In the genomic region with DNA sequence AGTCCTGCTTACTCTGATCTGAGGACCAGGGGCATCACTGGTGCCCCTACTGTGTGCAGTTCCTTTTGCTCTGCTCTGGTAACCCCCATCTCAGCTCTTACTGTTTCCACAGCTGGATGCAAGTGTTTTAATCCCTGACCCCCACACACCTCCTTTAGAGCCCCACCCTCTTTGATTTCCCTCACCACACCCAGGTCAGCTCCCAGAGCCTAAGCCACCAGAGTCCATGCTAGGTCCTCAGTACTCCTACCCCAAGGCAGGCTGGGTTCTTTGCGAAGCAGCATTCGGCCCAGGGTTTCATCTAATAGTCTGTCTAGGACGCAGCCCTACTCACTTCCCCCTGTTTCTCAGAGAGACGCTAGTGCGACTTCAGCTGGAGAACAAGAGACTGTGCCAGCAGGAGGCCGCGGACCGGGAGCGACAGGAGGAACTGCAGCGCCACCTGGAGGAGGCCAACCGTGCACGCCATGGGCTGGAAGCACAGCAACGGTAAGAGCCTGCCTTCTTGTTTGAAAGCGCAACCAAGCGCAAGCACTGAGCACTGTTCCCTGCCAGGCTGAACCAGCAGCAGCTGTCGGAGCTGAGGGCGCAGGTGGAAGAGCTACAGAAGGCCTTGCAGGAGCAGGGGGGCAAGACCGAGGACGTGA, we compare ENCODE assay signal across 8 mouse cellular contexts. TPM values are rescaled to one million over a fixed set of nuclear protein-coding genes. Genes with fewer than 3 reads are reported as not detected.
DNase-seq lines count a peak whose midpoint lies in the region; ATAC-seq lines count a peak whose summit lies in the region.

No protein-coding gene starts in this region.

- no peaks in the 10 kb centered on the region for H3K9me3 ChIP-seq in heart, embryonic 14.5 days (ENCODE audit: control insufficient read depth, low read length)
- no peaks in the 10 kb centered on the region for H3K9me3 ChIP-seq in liver, embryonic 16.5 days (replicated peaks; ENCODE audit: control insufficient read depth, low read length)
- no peaks in the 10 kb centered on the region for H3K9me3 ChIP-seq in neural tube, embryonic 13.5 days

- H3K4me3 ChIP-seq in brown adipose tissue, adult 24 weeks (ENCODE audit: insufficient read depth, low read depth, low read length) = 0 out of 2 replicates have a peak overlapping the region, but pooled peaks have one; percentile 22
- no peak overlapping the region for H3K4me3 ChIP-seq in heart, embryonic 14.5 days (ENCODE audit: control insufficient read depth in 1 of 2, insufficient read depth in 1 of 2, low read depth in 1 of 2, low read length in 2 of 2)
- H3K4me3 ChIP-seq in liver, embryonic 16.5 days (ENCODE audit: low read depth, low read length) = no peak overlapping the region
- H3K4me3 ChIP-seq in neural tube, embryonic 13.5 days = no peak overlapping the region

- peak overlapping the region; percentile 34; the same call in 1 of the 2 replicates for H3K9ac ChIP-seq in heart, embryonic 14.5 days (ENCODE audit: low read length)
- no peak overlapping the region for H3K9ac ChIP-seq in liver, embryonic 16.5 days (ENCODE audit: low read depth, low read length)
- H3K9ac ChIP-seq in neural tube, embryonic 13.5 days = peak overlapping the region; percentile 58; the same call in 1 of the 2 replicates

- H3K4me2 ChIP-seq in heart, embryonic 14.5 days (ENCODE audit: low read length) = peak overlapping the region; percentile 39
- H3K4me2 ChIP-seq in liver, embryonic 16.5 days (ENCODE audit: low read depth, low read length) = peak overlapping the region; percentile 14; the same call in 1 of the 2 replicates
- H3K4me2 ChIP-seq in neural tube, embryonic 13.5 days = peak overlapping the region; percentile 34

- peaks cover 28% of the 10 kb centered on the region for H3K27me3 ChIP-seq in heart, embryonic 14.5 days (ENCODE audit: control insufficient read depth, insufficient read depth, low read length)
- H3K27me3 ChIP-seq in liver, embryonic 16.5 days (ENCODE audit: control insufficient read depth, insufficient read depth, low read depth, low read length) = no peaks in the 10 kb centered on the region
- peaks cover 33% of the 10 kb centered on the region for H3K27me3 ChIP-seq in neural tube, embryonic 13.5 days

- H3K36me3 ChIP-seq in heart, embryonic 14.5 days (ENCODE audit: control insufficient read depth, insufficient read depth, low read length) = no peaks in the 10 kb centered on the region
- H3K36me3 ChIP-seq in liver, embryonic 16.5 days (ENCODE audit: control insufficient read depth, insufficient read depth) = no peaks in the 10 kb centered on the region
- H3K36me3 ChIP-seq in neural tube, embryonic 13.5 days = peaks cover 18% of the 10 kb centered on the region

- DNase-seq in CD8-positive naive resting alpha-beta T cell, adult 2 months (ENCODE audit: low read depth in 2 of 2, low spot score in 2 of 2) = peak; percentile 89 to 94
- DNase-seq in kidney, postnatal 14 days = peak; percentile 89
- peak; percentile 84 for DNase-seq in testis, postnatal 14 days (ENCODE audit: low spot score)

- WGBS in heart, embryonic 14.5 days = 5% methylated on average over 19 of the region's 19 CpGs
- 8% methylated on average over 19 of the region's 19 CpGs for WGBS in liver, embryonic 16.5 days (ENCODE audit: insufficient replicate concordance)
- WGBS in neural tube, embryonic 13.5 days = 5% methylated on average over 19 of the region's 19 CpGs

- H3K4me1 ChIP-seq in brown adipose tissue, adult 24 weeks (ENCODE audit: control insufficient read depth, insufficient read depth, insufficient read length, low read length) = no peaks in the 10 kb centered on the region
- peaks cover 2% of the 10 kb centered on the region in 2 experiments; a peak in 1 of 4 replicates for H3K4me1 ChIP-seq in heart, embryonic 14.5 days (ENCODE audit: control insufficient read depth in 2 of 2, insufficient read depth in 2 of 2, low read length in 2 of 2)
- peaks cover 9% of the 10 kb centered on the region for H3K4me1 ChIP-seq in liver, embryonic 16.5 days (ENCODE audit: control insufficient read depth, low read depth, low read length)
- H3K4me1 ChIP-seq in neural tube, embryonic 13.5 days (replicated peaks) = peaks cover 15% of the 10 kb centered on the region

- peak; percentile 95 for ATAC-seq in erythroid progenitor cell, adult 5-6 weeks (replicated peaks; ENCODE audit: low FRiP score, poor library complexity, severe bottlenecking)
- ATAC-seq in heart, embryonic 14.5 days (ENCODE audit: insufficient number of reproducible peaks, insufficient read depth, low FRiP score, low read depth) = peak; percentile 67
- ATAC-seq in liver, embryonic 16.5 days (ENCODE audit: low read depth) = peak; percentile 74
- peak; percentile 73 for ATAC-seq in neural tube, embryonic 13.5 days (ENCODE audit: low read depth)

- no peak overlapping the region for H3K27ac ChIP-seq in brown adipose tissue, adult 24 weeks (replicated peaks; ENCODE audit: low read depth, low read length)
- no peak overlapping the region for H3K27ac ChIP-seq in heart, embryonic 14.5 days (replicated peaks in 1 of 2; ENCODE audit: control insufficient read depth in 1 of 2, insufficient read depth in 1 of 2, low read depth in 2 of 2, low read length in 2 of 2)
- no peak overlapping the region for H3K27ac ChIP-seq in liver, embryonic 16.5 days (ENCODE audit: low read length)
- no peak overlapping the region for H3K27ac ChIP-seq in neural tube, embryonic 13.5 days (replicated peaks)

RNA-seq across cellular contexts. Expression of a gene that starts 7.4 kb away (rescaled TPM):
- 1.1 and 1.6 TPM in 2 replicates for polyA plus RNA-seq in brown adipose tissue, adult 24 weeks (2012; ENCODE audit: insufficient read depth, insufficient read length, missing spikeins)
- total RNA-seq in erythroid progenitor cell, adult 5-6 weeks (2015; ENCODE audit: low replicate concordance) = 0.42 and 0.72 TPM in 2 replicates
- total RNA-seq in erythroid progenitor cell, adult 5-6 weeks (2017; ENCODE audit: low replicate concordance) = 2.6 and 4.6 TPM in 2 replicates
- polyA plus RNA-seq in heart, embryonic 14.5 days (2014; fragmentation: Nextera tagmentation; extraction: Ambion mirVana) = 5.0 and 5.1 TPM in 2 replicates
- polyA plus RNA-seq in liver, embryonic 16.5 days (2015; fragmentation: Nextera tagmentation; extraction: Ambion mirVana) = 8.5 and 9.5 TPM in 2 replicates
- polyA plus RNA-seq in neural tube, embryonic 13.5 days (2015; fragmentation: Nextera tagmentation; extraction: Ambion mirVana) = 22.8 and 25.0 TPM in 2 replicates

RNA-seq across cellular contexts. Expression of a gene that starts 16.6 kb away (rescaled TPM):
- polyA plus RNA-seq in brown adipose tissue, adult 24 weeks (2012; ENCODE audit: insufficient read depth, insufficient read length, missing spikeins) = not detected in 2 replicates
- total RNA-seq in erythroid progenitor cell, adult 5-6 weeks (2015; ENCODE audit: low replicate concordance) = not detected in 2 replicates
- not detected in 2 replicates for total RNA-seq in erythroid progenitor cell, adult 5-6 weeks (2017; ENCODE audit: low replicate concordance)
- not detected in 2 replicates for polyA plus RNA-seq in heart, embryonic 14.5 days (2014; fragmentation: Nextera tagmentation; extraction: Ambion mirVana)
- not detected in 2 replicates for polyA plus RNA-seq in liver, embryonic 16.5 days (2015; fragmentation: Nextera tagmentation; extraction: Ambion mirVana)
- polyA plus RNA-seq in neural tube, embryonic 13.5 days (2015; fragmentation: Nextera tagmentation; extraction: Ambion mirVana) = not detected in 2 replicates

RNA-seq across cellular contexts. Expression of a gene that starts 19.3 kb away (rescaled TPM):
- polyA plus RNA-seq in brown adipose tissue, adult 24 weeks (2012; ENCODE audit: insufficient read depth, insufficient read length, missing spikeins) = 15.4 and 47.7 TPM in 2 replicates
- 8.0 and 12.3 TPM in 2 replicates for total RNA-seq in erythroid progenitor cell, adult 5-6 weeks (2015; ENCODE audit: low replicate concordance)
- 10.4 and 15.1 TPM in 2 replicates for total RNA-seq in erythroid progenitor cell, adult 5-6 weeks (2017; ENCODE audit: low replicate concordance)
- polyA plus RNA-seq in heart, embryonic 14.5 days (2014; fragmentation: Nextera tagmentation; extraction: Ambion mirVana) = 10.1 and 10.9 TPM in 2 replicates
- polyA plus RNA-seq in liver, embryonic 16.5 days (2015; fragmentation: Nextera tagmentation; extraction: Ambion mirVana) = 10.6 and 16.5 TPM in 2 replicates
- 7.5 and 8.4 TPM in 2 replicates for polyA plus RNA-seq in neural tube, embryonic 13.5 days (2015; fragmentation: Nextera tagmentation; extraction: Ambion mirVana)

RNA-seq across cellular contexts. Expression of a gene that starts 27.3 kb away (rescaled TPM):
- polyA plus RNA-seq in brown adipose tissue, adult 24 weeks (2012; ENCODE audit: insufficient read depth, insufficient read length, missing spikeins) = 113 and 117 TPM in 2 replicates
- 42.8 and 69.2 TPM in 2 replicates for total RNA-seq in erythroid progenitor cell, adult 5-6 weeks (2015; ENCODE audit: low replicate concordance)
- 19.0 and 29.3 TPM in 2 replicates for total RNA-seq in erythroid progenitor cell, adult 5-6 weeks (2017; ENCODE audit: low replicate concordance)
- 91.5 and 109 TPM in 2 replicates for polyA plus RNA-seq in heart, embryonic 14.5 days (2014; fragmentation: Nextera tagmentation; extraction: Ambion mirVana)
- polyA plus RNA-seq in liver, embryonic 16.5 days (2015; fragmentation: Nextera tagmentation; extraction: Ambion mirVana) = 48.6 and 55.8 TPM in 2 replicates
- polyA plus RNA-seq in neural tube, embryonic 13.5 days (2015; fragmentation: Nextera tagmentation; extraction: Ambion mirVana) = 148 and 151 TPM in 2 replicates

RNA-seq across cellular contexts. Expression of a gene that starts 28.2 kb away (rescaled TPM):
- polyA plus RNA-seq in brown adipose tissue, adult 24 weeks (2012; ENCODE audit: insufficient read depth, insufficient read length, missing spikeins) = 26.6 and 28.5 TPM in 2 replicates
- total RNA-seq in erythroid progenitor cell, adult 5-6 weeks (2015; ENCODE audit: low replicate concordance) = 82.6 and 141 TPM in 2 replicates
- 63.3 and 93.8 TPM in 2 replicates for total RNA-seq in erythroid progenitor cell, adult 5-6 weeks (2017; ENCODE audit: low replicate concordance)
- polyA plus RNA-seq in heart, embryonic 14.5 days (2014; fragmentation: Nextera tagmentation; extraction: Ambion mirVana) = 71.8 and 80.8 TPM in 2 replicates
- 91.6 and 98.1 TPM in 2 replicates for polyA plus RNA-seq in liver, embryonic 16.5 days (2015; fragmentation: Nextera tagmentation; extraction: Ambion mirVana)
- polyA plus RNA-seq in neural tube, embryonic 13.5 days (2015; fragmentation: Nextera tagmentation; extraction: Ambion mirVana) = 55.0 and 55.6 TPM in 2 replicates
